Mouse (Mus musculus) liver, embryonic 15.5 days (tissue): ENCODE results near the gene Grm7. TPM values are rescaled to one million over a fixed set of nuclear protein-coding genes. Genes with fewer than 3 reads are reported as not detected.

ENCODE experiments used
- ATAC-seq: fragments of 200-750 bp; cut with Nextera tagmentation; 2 replicates; pipeline ENCODE4 v1.8.0; 2017; ENCODE audit warnings: moderate number of reproducible peaks, mild to moderate bottlenecking, moderate library complexity; ENCODE audit not compliant: insufficient read depth
- H3K27ac ChIP-seq: fragments of 300-500 bp; sonication (generic); replicated peaks from 2 replicates; pipeline ENCODE4 v1.5.1; 2015; ENCODE audit warnings: mild to moderate bottlenecking, inconsistent platforms
- H3K27me3 ChIP-seq: fragments of 300-500 bp; sonication (generic); 2 replicates; pipeline ENCODE4 v1.6.1; 2015; ENCODE audit warnings: mild to moderate bottlenecking, inconsistent platforms
- H3K36me3 ChIP-seq: fragments of 300-500 bp; sonication (generic); replicated peaks from 2 replicates; pipeline ENCODE4 v1.6.1; 2015; ENCODE audit warnings: moderate library complexity, mild to moderate bottlenecking, inconsistent platforms
- H3K4me1 ChIP-seq: fragments of 300-500 bp; sonication (generic); replicated peaks from 2 replicates; pipeline ENCODE4 v1.6.1; 2015; ENCODE audit warnings: inconsistent platforms
- H3K4me2 ChIP-seq: fragments of 300-500 bp; sonication (generic); 2 replicates; pipeline ENCODE4 v1.6.1; 2015; ENCODE audit warnings: moderate library complexity, mild to moderate bottlenecking, inconsistent platforms
- H3K4me3 ChIP-seq: fragments of 300-500 bp; sonication (generic); replicated peaks from 2 replicates; pipeline ENCODE4 v1.5.1; 2015; ENCODE audit warnings: mild to moderate bottlenecking, inconsistent platforms
- H3K9ac ChIP-seq: fragments of 300-500 bp; sonication (generic); 2 replicates; pipeline ENCODE4 v1.6.1; 2015; ENCODE audit warnings: moderate library complexity, mild to moderate bottlenecking, inconsistent platforms
- H3K9me3 ChIP-seq: fragments of 300-500 bp; sonication (generic); replicated peaks from 2 replicates; pipeline ENCODE4 v1.6.1; 2016; ENCODE audit warnings: inconsistent platforms
- WGBS: fragments of 180-500 bp; shearing (Covaris S2); methylation state at CpG from one replicate; pipeline ENCODE4 v1.1.7; 2015; ENCODE audit warnings: mixed read lengths; ENCODE audit not compliant: insufficient replicate concordance; 5-methylcytosine and 5-hydroxymethylcytosine counted together
- polyA plus RNA-seq: library from polyadenylated mRNA; unstranded; fragments of >200 nt; fragmentation: Nextera tagmentation; extraction: Ambion mirVana; gene quantifications from 2 replicates; pipeline ENCODE4 v1.2.1, GENCODE M21; 2015

Gene Grm7
- polyA plus RNA-seq, 1 experiment from 2014 or later: not detected

DNA sequence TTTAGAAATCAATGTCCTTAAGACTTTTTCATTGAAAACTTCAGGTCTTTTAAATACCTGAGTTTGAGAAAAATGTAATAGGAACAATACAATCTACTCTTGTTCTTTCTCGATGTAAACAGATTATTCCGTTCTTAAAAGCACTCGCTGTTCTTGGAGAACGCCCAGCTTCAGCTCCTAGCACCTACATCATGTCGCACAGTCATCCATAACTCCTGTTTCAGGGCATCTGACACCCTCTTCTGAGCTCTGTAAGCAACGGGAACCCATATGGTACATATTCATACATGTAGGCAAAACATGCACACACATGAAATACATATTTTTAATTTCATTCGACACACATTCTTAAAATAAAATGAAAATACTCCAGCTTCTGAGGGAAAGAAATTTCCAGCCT is 916.0 kb downstream of the Grm7 start:
- H3K36me3 ChIP-seq: no peaks in the 10 kb centered on the region
- H3K9ac ChIP-seq: no peak overlapping the region
- no peaks in the 10 kb centered on the region for H3K4me1 ChIP-seq
- H3K9me3 ChIP-seq: no peaks in the 10 kb centered on the region
- no peak for ATAC-seq
- WGBS: 64% methylated on average over 7 of the region's 7 CpGs
- H3K4me3 ChIP-seq: no peak overlapping the region
- H3K27me3 ChIP-seq: no peaks in the 10 kb centered on the region
- H3K27ac ChIP-seq: no peak overlapping the region
- H3K4me2 ChIP-seq: no peak overlapping the region

DNA sequence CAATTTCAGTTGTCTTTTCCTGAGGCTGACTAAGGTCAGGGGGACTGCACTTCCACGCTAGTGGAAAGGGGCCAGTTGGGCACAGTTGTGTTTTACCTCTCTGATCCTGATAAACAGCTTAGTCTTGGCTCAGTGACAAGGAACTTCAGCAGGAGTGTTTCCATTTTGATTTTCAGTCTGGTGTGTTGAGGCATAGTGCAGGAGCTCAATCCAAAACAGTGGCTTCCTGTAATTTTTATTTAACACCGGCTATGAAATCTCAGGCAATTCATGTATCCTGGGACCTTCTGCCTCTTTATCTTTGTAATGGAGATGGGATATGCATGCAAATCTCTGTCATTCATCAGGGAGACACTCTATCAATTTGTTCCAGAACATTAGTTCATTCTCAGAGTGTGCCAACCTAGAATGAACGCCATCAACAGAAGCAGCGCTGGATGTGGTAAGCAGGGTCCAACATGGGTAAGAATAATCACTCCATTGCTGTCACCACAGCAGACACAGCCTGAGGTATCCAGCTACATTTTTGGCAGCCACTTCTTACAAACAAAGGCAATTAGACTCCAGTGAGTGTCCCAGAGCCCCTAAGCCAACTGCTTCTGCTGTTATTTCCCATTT is 926.2 kb downstream of the Grm7 start:
- 63% methylated on average over 4 of the region's 4 CpGs for WGBS
- Histone ChIP-seq H3K4me2 (no peak overlapping the region), H3K9ac (no peak overlapping the region), H3K4me3 (no peak overlapping the region), H3K36me3 (no peaks in the 10 kb centered on the region), H3K27ac (no peak overlapping the region), H3K27me3 (no peaks in the 10 kb centered on the region), H3K9me3 (no peaks in the 10 kb centered on the region), H3K4me1 (no peaks in the 10 kb centered on the region)
- no peak for ATAC-seq

DNA sequence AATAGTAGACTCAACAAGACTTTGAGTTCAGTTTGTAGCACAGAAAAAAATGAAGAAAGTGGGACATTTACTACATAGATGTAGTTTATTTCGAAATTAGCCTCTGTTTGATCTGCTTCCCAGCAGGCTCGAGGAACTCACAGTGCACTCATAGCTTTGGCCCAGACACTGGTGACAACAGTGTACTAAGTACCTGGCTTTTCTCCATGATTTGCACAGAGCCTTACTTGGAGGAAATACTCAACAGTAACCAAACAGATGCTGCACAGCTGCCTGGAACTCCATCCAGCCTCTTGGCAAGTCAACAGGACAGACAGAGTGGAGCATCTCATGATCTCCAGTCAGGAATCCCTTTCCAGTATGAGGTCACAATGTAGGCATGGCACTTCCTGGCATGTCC is 939.5 kb downstream of the Grm7 start:
- H3K36me3 ChIP-seq: no peaks in the 10 kb centered on the region
- no peak for ATAC-seq
- WGBS: 37% methylated on average over 2 of the region's 2 CpGs

DNA sequence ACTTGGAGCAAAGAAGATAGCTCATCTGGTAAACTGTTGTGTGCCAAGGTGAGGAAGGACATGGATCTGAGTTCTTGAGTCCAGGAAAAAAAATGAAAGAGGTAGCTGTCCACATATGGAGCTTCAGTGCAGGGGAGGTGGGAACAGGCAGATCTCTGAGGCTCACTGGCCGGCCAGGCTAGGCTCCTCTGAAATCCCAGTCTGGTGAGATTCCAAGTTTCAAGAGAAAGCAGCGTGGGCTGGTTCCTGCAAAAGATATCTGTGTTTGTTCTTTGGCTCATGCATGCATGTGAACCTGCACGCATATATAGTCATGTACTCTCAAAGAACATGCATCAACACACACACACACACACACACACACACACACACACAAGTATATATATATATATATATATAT is 942.2 kb downstream of the Grm7 start:
- Histone ChIP-seq H3K4me3 (no peak overlapping the region), H3K9ac (no peak overlapping the region)
- ATAC-seq: no peak

More for the DNA sequence above, 939.5 kb downstream of the Grm7 start:
- Histone ChIP-seq H3K9me3 (no peaks in the 10 kb centered on the region), H3K27ac (no peak overlapping the region), H3K4me2 (no peak overlapping the region), H3K9ac (no peak overlapping the region), H3K4me1 (no peaks in the 10 kb centered on the region), H3K4me3 (no peak overlapping the region), H3K27me3 (no peaks in the 10 kb centered on the region)

DNA sequence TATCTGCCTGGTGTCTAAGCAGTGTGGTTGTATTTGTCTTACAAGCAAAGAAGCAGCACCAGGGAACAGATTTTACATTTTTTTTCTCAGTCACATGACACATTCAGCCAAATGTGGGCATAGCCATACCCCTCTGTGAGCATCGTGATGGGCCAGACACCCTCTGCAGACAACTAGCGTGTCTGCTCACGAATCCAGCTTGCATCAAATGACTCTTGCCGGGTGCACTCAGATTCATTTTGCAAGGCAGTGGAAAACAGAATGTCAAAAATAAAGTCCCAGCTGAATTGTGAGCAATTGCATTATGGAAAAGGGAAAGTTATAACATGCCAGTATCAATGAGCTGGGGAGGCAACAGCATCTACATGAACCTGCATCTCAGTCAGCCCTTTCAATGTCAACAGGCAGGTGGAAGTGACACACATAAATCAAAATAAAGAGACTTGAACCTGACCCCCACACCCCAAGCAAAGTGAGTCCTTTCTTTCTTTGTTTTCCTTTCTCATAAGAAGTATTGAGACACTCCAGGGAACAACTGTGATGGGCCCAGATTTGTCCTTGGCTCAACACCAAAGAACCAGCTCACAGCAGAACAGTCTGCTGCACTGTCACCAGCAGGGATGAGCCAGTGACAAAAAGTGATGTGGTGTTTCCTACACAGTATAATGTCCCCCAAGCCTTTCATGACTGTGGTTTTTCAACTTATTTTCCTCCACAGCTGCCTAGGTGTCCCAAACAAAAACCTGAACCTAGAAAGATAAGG is 956.7 kb downstream of the Grm7 start:
- 60% methylated on average over 4 of the region's 4 CpGs for WGBS
- Histone ChIP-seq H3K4me1 (no peaks in the 10 kb centered on the region), H3K9me3 (no peaks in the 10 kb centered on the region), H3K27me3 (no peaks in the 10 kb centered on the region), H3K4me2 (no peak overlapping the region), H3K9ac (no peak overlapping the region), H3K27ac (no peak overlapping the region), H3K36me3 (no peaks in the 10 kb centered on the region), H3K4me3 (no peak overlapping the region)
- no peak for ATAC-seq

More for the DNA sequence above, 942.2 kb downstream of the Grm7 start:
- Histone ChIP-seq H3K36me3 (no peaks in the 10 kb centered on the region), H3K27me3 (no peaks in the 10 kb centered on the region), H3K27ac (no peak overlapping the region), H3K4me2 (no peak overlapping the region), H3K4me1 (no peaks in the 10 kb centered on the region), H3K9me3 (no peaks in the 10 kb centered on the region)
- 53% methylated on average over 3 of the region's 3 CpGs for WGBS

DNA sequence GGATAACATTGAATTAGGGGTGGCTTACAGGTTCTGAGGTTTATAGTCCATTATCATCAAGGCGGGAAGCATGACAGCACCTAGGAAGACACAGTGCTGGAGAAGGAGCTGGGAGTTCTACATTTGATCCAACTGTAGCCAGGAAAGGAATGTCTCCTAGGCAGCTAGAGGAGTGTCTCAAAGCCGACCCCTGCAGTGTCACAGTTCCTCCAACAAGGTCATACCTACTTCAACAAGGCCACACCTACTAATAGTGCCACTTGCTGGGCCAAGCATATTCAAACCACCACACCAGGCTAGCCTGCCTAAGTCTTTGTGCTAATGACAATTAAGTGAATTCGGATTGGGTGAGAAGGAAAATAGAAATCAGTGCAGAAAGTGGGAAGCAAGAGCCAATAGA is 965.0 kb downstream of the Grm7 start:
- Histone ChIP-seq H3K27me3 (no peaks in the 10 kb centered on the region), H3K4me2 (no peak overlapping the region), H3K4me3 (no peak overlapping the region), H3K9me3 (no peaks in the 10 kb centered on the region), H3K4me1 (no peaks in the 10 kb centered on the region), H3K36me3 (no peaks in the 10 kb centered on the region), H3K9ac (no peak overlapping the region), H3K27ac (no peak overlapping the region)
- 52% methylated on average over 3 of the region's 3 CpGs for WGBS
- no peak for ATAC-seq

DNA sequence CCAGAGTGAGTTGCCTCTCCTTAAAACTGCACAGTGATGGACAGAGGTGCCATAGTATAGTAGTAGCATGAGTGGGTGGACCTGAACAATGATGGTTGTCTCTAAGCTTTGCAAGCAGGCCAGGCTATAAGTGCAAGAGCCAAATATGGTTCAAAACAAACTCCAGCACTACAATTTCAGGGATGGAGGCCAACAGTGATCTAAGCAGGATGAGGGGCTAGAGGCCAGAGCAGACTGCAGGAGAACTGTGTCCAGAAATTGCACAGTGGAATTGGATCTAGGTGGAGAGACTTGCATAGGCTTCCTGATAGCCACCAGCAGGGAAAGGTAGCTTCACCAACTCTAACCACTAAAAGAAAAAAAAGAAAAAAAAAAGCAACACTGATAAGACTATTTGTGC is 968.5 kb downstream of the Grm7 start:
- ATAC-seq: no peak
- Histone ChIP-seq H3K4me3 (no peak overlapping the region), H3K27ac (no peak overlapping the region), H3K27me3 (no peaks in the 10 kb centered on the region), H3K9ac (no peak overlapping the region), H3K4me1 (no peaks in the 10 kb centered on the region), H3K36me3 (no peaks in the 10 kb centered on the region), H3K4me2 (no peak overlapping the region), H3K9me3 (no peaks in the 10 kb centered on the region)
